Mouse (Mus musculus): Measurements from ENCODE around the gene Ppp1r32.

Gene Ppp1r32

GRCm38 (mm10) chr19:10482703-10483102 is at the start of gene Ppp1r32:
TSS of gene Ppp1r32 (minus strand) at chr19:10482928.
- no peak for DNase-seq (ENCODE audit: low spot score in 2 of 2)

GRCm38 (mm10) chr19:10530082-10530481 is 47.4 kb upstream of the Ppp1r32 start:
- no peak for DNase-seq (ENCODE audit: low spot score in 2 of 2)

- peak in 1 of 2 experiments; percentile 47 for DNase-seq (ENCODE audit: low spot score in 2 of 2)
Measured at GRCm38 (mm10) chr19:10525910-10526309, 43.2 kb upstream of the Ppp1r32 start, which contains the start of gene Sdhaf2. TSS of gene Sdhaf2 (minus strand) at chr19:10526142.

- DNase-seq (ENCODE audit: low spot score in 2 of 2) = peak; percentile 55 to 88
Measured at GRCm38 (mm10) chr19:10525106-10525901, 42.6 kb upstream of the Ppp1r32 start, which contains the start of gene Cpsf7. TSS of gene Cpsf7 (plus strand) at chr19:10525266.

- no peak for DNase-seq (ENCODE audit: low spot score in 2 of 2)
Measured at GRCm38 (mm10) chr19:10524784-10525105, 42.0 kb upstream of the Ppp1r32 start.

- no peak for DNase-seq (ENCODE audit: low spot score in 2 of 2)
Measured at GRCm38 (mm10) chr19:10523483-10524080, 40.9 kb upstream of the Ppp1r32 start.

GRCm38 (mm10) chr19:10521926-10522325 is 39.2 kb upstream of the Ppp1r32 start:
- no peak for DNase-seq (ENCODE audit: low spot score in 2 of 2)

GRCm38 (mm10) chr19:10520355-10520754 is 37.6 kb upstream of the Ppp1r32 start:
- DNase-seq (ENCODE audit: low spot score in 2 of 2) = no peak

GRCm38 (mm10) chr19:10510759-10511330 is 28.1 kb upstream of the Ppp1r32 start:
- DNase-seq (ENCODE audit: low spot score in 2 of 2) = no peak

GRCm38 (mm10) chr19:10502571-10502970 is 19.8 kb upstream of the Ppp1r32 start:
- DNase-seq (ENCODE audit: low spot score in 2 of 2) = peak in 1 of 2 experiments; percentile 40

GRCm38 (mm10) chr19:10500581-10500980 is 17.9 kb upstream of the Ppp1r32 start:
- DNase-seq (ENCODE audit: low spot score in 2 of 2) = no peak

- no peak for DNase-seq (ENCODE audit: low spot score in 2 of 2)
Measured at GRCm38 (mm10) chr19:10497512-10498160, 14.9 kb upstream of the Ppp1r32 start.

GRCm38 (mm10) chr19:10496976-10497375 is 14.2 kb upstream of the Ppp1r32 start:
- no peak for DNase-seq (ENCODE audit: low spot score in 2 of 2)

GRCm38 (mm10) chr19:10495670-10496069 is 12.9 kb upstream of the Ppp1r32 start:
- no peak for DNase-seq (ENCODE audit: low spot score in 2 of 2)

GRCm38 (mm10) chr19:10486264-10486738 is 3.6 kb upstream of the Ppp1r32 start:
- peak in 1 of 2 experiments; percentile 75 for DNase-seq (ENCODE audit: low spot score in 2 of 2)

GRCm38 (mm10) chr19:10479541-10479940 is 3.2 kb downstream of the Ppp1r32 start:
- DNase-seq (ENCODE audit: low spot score in 2 of 2) = no peak

- no peak for DNase-seq (ENCODE audit: low spot score in 2 of 2)
Measured at GRCm38 (mm10) chr19:10473779-10474178, 8.9 kb downstream of the Ppp1r32 start.

- peak in 1 of 2 experiments; percentile 42 for DNase-seq (ENCODE audit: low spot score in 2 of 2)
Measured at GRCm38 (mm10) chr19:10472958-10473357, 9.8 kb downstream of the Ppp1r32 start.

- DNase-seq (ENCODE audit: low spot score in 2 of 2) = peak; percentile 34 to 55
Measured at GRCm38 (mm10) chr19:10469171-10469658, 13.5 kb downstream of the Ppp1r32 start.

- no peak for DNase-seq (ENCODE audit: low spot score in 2 of 2)
Measured at GRCm38 (mm10) chr19:10464427-10464826, 18.3 kb downstream of the Ppp1r32 start.

- DNase-seq (ENCODE audit: low spot score in 2 of 2) = peak in 1 of 2 experiments; percentile 64
Measured at GRCm38 (mm10) chr19:10461584-10461983, 21.1 kb downstream of the Ppp1r32 start.

- no peak for DNase-seq (ENCODE audit: low spot score in 2 of 2)
Measured at GRCm38 (mm10) chr19:10459907-10460306, 22.8 kb downstream of the Ppp1r32 start.

All from left cerebral cortex, adult 9 months (tissue).